Mouse (Mus musculus): ENCODE results near the gene Eml2.

Gene Eml2

DNA sequence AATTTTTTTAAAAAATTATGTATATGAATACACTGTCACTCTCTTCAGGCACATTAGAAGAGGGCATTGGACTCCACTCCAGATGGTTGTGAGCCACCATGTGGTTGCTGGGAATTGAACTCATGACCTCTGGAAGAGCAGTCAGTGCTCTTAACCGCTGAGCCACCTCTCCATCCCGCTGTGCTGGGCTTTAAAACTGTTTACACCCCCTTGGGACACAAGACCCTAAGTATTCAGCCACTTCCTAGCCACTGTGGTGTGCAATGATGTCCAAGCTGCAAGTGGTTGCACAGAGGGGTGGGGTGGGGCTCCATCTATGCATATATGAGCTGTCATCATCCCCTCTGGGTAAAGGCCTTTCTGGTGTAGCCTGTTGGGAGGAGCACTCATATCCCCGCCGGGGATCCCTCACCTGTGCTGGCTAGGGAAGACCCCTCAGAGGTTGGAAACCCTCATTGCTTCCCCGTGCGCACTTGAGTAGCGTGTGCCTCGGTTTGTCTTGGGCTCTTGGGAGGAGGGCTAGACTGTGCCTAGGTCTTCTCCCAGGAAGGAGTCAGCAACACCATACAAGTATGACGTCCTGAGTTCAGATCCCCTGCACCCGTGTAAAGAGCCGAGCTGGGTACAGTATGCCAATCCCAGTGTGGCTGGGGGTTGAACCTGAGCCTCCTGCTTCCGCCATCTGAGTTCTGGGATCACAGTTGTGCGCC, 32.1 kb downstream of the Eml2 start:
- no peak for DNase-seq (ENCODE audit: low spot score)

DNA sequence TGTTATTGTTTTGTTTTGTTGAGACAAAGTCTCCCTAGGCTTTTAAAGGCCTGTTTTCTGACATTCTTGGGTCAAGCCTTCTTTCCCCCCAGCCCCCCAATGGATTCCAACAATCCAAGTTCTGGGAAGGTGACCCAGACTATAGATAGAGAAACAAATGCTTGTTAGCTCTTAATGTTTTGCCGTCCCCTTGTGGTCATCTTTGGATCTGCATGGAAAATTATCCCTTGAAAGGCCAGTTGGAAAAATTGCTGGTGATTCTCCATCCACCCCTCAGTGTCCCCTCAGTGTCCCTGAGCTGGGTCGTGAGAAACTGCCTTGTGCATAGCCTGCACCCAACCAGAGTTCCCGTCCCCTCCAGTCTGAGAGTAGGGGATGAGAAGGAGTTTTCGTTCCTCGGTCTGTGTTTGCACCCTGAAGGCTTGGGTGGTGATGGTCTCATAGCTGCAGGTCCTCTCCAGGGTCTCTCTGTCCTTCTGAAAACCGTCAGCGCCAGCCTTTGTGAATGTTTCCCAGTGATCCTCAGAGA, 32.8 kb downstream of the Eml2 start:
- peak; percentile 83 for DNase-seq (ENCODE audit: low spot score)

- DNase-seq (ENCODE audit: low spot score): no peak
These were observed 33.3 kb downstream of the Eml2 start for GRCm38 (mm10) chr7:19209494-19209893.

GRCm38 (mm10) chr7:19210010-19210409, 33.8 kb downstream of the Eml2 start:
- no peak for DNase-seq (ENCODE audit: low spot score)

- DNase-seq (ENCODE audit: low spot score): no peak
These were observed 34.9 kb downstream of the Eml2 start for GRCm38 (mm10) chr7:19211041-19211675.

DNA sequence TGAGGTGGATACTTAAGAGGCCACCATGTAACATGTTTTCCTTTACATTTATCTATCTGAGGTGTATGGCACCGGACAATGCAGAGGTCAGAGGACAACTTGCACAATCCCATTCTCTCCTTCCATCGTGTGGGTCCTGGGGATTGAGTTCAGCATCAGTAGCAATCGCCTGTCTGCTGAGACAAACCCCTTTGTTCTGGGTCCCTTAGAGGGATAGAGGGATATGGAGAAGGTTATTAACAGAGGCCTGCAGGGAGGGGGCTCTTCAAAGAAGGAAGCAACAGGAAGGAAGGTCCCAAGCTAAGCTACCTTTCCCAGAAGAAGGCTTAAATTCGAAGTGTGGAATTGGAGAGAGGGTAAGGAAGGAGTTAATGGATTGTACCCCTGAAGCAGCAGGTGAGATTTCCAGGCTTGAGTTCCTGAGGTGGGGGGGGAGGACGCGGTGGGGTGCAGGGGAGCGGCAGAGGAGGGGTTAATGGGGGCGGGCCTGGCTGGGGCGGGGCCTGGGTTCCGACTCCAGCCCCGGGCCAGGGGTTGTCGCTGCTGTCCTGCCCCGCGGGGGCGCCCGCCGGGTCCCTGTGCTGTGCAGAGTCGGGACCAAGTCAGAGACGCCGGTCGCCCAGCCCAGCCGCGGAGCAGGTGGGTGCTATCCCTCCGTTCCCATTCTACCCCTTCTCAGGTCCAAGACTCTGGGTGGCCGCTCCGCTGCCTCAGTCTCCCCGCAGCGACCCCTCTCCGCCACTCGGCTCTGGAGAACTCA, 36.0 kb downstream of the Eml2 start, which contains the start of gene Gpr4:
Gene Gpr4, plus strand, starts transcription at position 543 of the 760 bp plus-strand sequence.
- peak; percentile 61 for DNase-seq (ENCODE audit: low spot score)

DNA sequence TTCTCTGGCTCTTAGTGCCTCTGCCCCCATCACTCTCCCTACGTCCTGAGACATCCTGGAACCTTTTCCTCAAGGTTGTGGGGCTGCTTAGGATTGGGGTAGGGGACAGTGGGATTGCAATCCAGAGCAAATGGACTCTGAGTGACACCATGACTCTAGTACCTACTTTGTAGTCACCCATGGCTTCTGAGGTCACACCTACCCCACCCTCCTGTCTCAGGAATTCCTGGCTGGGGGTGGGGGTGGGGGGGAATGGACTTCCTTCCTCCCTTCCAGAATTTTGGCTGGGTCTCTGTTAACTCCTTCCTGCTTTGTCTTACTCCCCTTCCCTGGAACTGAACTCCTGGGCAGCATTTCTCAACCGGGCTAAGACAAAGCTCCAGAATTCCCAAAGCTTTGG, 37.2 kb downstream of the Eml2 start:
- DNase-seq (ENCODE audit: low spot score): no peak

- DNase-seq (ENCODE audit: low spot score): no peak
These were observed 38.1 kb downstream of the Eml2 start for GRCm38 (mm10) chr7:19214369-19214768.

DNA sequence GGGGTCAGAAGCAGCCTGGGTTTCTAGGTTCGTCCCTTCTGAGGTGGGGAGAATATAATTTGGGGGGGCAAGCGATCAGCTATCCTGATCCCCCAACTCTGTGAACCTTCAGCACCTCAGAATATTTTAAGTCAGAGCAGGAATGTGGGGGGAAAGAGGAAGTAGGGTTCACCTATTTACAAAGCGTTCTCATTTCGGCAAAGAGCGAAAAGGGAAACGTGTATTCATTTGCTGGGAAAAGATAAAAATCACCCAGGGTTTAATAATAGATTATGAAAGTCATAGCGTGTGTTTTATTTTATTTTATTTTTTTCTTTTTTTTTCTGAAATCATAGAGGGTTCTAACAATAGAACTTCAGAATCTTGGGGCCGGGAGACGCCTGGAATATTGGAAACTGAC, 38.7 kb downstream of the Eml2 start:
- no peak for DNase-seq (ENCODE audit: low spot score)

DNA sequence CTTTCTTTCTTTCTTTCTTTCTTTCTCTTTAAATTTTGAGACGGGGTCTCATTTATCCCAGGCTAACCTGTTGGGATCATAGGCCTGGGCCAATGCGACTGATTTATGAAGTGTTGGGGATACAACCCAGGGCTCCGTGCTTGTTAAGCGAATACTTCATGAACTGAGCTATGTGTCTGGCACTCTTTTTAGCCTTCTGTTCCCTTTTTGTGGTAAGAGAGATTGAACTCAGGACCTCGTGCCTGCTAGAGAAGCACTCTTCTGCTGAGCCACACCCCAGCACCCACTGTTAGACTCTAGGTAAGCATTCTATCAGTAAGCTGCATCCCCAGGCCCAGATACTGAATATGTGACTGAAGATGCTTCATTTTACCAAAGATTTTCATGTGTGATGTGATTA, 41.3 kb downstream of the Eml2 start:
- peak; percentile 46 for DNase-seq (ENCODE audit: low spot score)

GRCm38 (mm10) chr7:19217944-19218343, 41.7 kb downstream of the Eml2 start:
- DNase-seq (ENCODE audit: low spot score): peak; percentile 46

GRCm38 (mm10) chr7:19220061-19220460, 43.8 kb downstream of the Eml2 start:
- DNase-seq (ENCODE audit: low spot score): no peak

- DNase-seq (ENCODE audit: low spot score): no peak
These were observed 46.0 kb downstream of the Eml2 start for GRCm38 (mm10) chr7:19222189-19222588.

DNA sequence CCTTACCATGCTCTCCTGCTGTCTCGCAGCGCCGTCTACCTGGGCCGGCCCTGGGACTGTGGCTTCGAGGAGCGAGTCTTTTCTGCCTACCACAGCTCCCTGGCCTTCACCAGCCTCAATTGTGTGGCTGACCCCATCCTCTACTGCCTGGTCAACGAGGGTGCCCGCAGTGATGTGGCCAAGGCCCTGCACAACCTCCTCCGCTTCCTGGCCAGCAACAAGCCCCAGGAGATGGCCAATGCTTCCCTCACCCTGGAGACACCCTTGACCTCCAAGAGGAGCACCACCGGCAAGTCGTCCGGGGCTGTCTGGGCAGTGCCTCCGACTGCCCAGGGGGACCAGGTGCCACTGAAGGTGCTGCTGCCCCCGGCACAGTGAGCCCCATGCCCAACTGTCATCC, 46.7 kb downstream of the Eml2 start:
- no peak for DNase-seq (ENCODE audit: low spot score)

GRCm38 (mm10) chr7:19224933-19225332, 48.7 kb downstream of the Eml2 start:
- DNase-seq (ENCODE audit: low spot score): no peak

DNA sequence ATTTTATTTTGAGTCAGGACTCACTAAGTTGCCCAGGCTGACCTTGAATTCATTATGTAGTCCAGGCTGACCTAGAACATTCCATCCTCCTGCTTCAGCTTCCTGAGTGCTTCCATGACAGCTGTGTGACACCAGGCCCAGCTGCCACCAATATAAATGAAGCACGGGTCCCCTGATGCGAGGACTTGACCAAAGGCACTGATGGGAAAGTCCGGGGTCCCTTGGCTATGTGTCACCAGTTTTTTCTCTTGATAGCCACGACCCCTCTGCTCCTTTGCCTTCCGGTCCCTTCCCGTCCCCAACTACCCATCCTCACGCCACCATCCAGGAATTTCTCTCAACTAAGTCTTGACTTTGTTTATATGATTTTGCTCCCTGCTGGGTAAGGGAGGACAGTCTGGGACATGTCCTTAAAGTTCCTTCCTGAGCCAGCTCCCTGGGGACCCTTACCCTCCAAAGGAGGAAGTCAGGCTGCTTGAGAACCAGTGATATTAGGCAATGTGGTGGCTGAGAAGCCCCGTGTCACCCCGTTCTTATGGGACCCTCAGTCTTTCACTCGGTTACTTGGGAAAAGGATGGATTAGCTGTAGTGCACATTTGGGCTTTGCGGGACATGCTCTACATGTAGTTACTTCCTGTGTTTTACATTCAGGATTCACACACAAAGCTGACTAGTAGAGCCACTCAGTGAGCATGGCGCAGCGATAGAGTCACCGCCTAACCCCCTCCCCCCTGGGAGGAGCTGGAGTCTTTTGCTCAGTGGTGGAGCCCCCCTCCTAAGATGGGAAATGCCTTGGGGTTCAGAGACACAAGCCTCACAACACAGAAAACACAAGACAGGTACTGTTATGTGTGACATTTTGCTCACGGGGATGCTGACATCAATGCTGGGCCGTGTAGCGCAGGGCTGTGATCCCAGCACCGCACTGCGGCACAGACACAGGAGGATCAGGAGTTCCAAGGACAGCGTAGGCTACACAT, 50.9 kb downstream of the Eml2 start:
- DNase-seq (ENCODE audit: low spot score): peak; percentile 65

GRCm38 (mm10) chr7:19227883-19228792, 51.9 kb downstream of the Eml2 start, which contains the start of gene Opa3:
Gene Opa3 (plus strand): TSS chr7:19228334.
- peak; percentile 100 for DNase-seq (ENCODE audit: low spot score)

DNA sequence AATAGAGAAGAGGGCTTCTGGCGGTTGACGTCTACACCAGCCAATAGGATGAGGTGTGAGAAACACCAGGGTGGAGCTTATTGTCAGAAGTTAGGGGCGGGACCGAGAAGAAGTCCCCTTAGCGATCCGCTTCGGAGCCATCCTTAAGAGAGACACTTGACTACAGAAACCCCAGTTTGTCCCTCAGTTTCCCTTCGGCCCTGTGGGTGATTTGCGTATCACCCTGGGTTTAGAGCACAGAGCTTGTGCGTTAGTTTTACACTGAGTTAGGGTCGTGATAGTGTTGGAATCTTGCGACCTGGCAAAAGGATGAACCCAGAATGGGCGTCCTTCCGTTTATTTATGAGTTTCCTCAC, 52.5 kb downstream of the Eml2 start:
- no peak for DNase-seq (ENCODE audit: low spot score)

DNA sequence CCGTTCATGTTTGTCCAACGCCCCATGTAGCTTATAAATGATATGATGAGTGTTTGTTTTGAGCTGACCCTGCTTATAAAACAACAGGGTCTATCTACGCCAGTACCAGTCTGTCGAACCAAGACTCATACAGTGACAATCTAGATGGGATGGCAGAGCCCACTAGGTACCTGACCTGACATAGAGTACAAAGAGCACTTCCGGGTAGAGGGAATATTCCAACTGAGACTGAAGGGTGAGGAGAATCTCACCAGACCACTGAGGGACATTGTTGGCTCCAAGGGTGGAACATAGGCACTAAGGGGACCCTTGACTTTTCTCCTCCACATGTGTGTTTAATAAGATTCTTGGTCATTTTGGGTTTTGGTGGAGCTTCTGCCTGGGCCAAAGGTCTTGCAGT, 53.2 kb downstream of the Eml2 start:
- peak; percentile 11 for DNase-seq (ENCODE audit: low spot score)

- DNase-seq (ENCODE audit: low spot score): no peak
These were observed 53.9 kb downstream of the Eml2 start for GRCm38 (mm10) chr7:19230041-19230580.
